ENCODE assay signal across 8 mouse cellular contexts in the genomic region with DNA sequence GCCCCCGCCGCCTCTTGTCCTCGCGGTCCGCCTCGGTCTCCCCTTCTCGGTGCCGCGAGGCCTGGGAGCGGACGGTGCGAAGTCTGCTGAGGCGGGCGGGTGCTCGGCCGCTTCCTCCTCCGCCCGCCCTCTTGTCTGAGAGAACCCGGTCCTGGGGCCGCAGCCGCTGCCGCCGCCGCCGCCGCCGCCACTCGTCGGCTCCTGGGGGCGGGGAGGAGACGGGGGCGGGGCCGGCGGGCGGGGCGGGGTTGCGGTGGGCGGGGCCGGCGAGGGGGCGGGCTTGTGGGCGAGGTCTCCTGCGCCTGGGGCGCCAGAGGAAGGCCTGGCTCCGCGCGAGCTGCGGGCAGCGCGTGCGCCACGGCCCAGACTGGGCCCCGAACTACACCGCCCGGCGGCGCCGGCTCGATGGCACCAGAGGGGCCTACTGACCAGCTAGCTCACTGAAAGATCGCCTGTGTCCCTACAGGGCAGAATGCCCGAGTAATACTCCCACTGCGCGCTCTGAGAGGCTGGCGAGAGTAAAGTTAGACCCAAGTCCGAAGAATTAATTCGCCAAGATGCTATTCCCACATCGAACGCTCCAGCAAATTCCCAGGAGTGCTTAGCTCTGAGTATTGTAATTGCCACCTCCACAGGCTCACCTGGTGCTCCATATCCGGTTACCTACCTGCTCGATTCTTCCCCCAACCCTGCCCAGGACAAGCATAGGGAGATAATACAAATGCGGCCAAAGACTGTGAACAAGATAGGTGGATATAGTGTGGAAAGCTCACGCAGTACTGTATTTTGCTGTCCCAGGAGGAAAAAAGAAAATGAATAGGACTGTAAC. TPM values are rescaled to one million over a fixed set of nuclear protein-coding genes. Genes with fewer than 3 reads are reported as not detected.
A peak's percentile ranks its signal among the peaks of the same experiment; 100 is the strongest.
DNase-seq lines count a peak whose midpoint lies in the region; ATAC-seq and TF ChIP-seq lines count a peak whose summit lies in the region.

TSS of gene Smurf2 (minus strand) at position 165 of the 829 bp plus-strand sequence.

- no peaks in the 10 kb centered on the region for H3K36me3 ChIP-seq in embryonic facial prominence, embryonic 12.5 days
- H3K36me3 ChIP-seq in limb, embryonic 11.5 days (ENCODE audit: control insufficient read depth, insufficient read depth, low read length), result no peaks in the 10 kb centered on the region
- no peaks in the 10 kb centered on the region for H3K36me3 ChIP-seq in midbrain, embryonic 13.5 days
- no peaks in the 10 kb centered on the region for H3K36me3 ChIP-seq in small intestine, adult 2 months (ENCODE audit: control insufficient read depth, insufficient read depth, low read length)

- H3K9ac ChIP-seq in embryonic facial prominence, embryonic 12.5 days, result peak within 1 kb of the TSS; percentile 95
- H3K9ac ChIP-seq in limb, embryonic 11.5 days (ENCODE audit: low read length), result peak within 1 kb of the TSS; percentile 88
- H3K9ac ChIP-seq in midbrain, embryonic 13.5 days (replicated peaks), result peak within 1 kb of the TSS; percentile 97

- H3K9me3 ChIP-seq in embryonic facial prominence, embryonic 12.5 days, result no peaks in the 10 kb centered on the region
- H3K9me3 ChIP-seq in limb, embryonic 11.5 days (ENCODE audit: control insufficient read depth, low read length), result no peaks in the 10 kb centered on the region
- no peaks in the 10 kb centered on the region for H3K9me3 ChIP-seq in midbrain, embryonic 13.5 days

- peak within 1 kb of the TSS; percentile 94 for H3K4me3 ChIP-seq in embryonic facial prominence, embryonic 12.5 days
- H3K4me3 ChIP-seq in limb, embryonic 11.5 days (ENCODE audit: low read depth, low read length), result peak within 1 kb of the TSS; percentile 91
- peak within 1 kb of the TSS; percentile 96 for H3K4me3 ChIP-seq in midbrain, embryonic 13.5 days (replicated peaks)
- peak within 1 kb of the TSS; percentile 100 for H3K4me3 ChIP-seq in small intestine, adult 2 months (ENCODE audit: low read depth, low read length)

- peak; percentile 75 for TF ChIP-seq POLR2A in small intestine, adult 2 months (IDR thresholded peaks at IDR 0.05; ENCODE audit: low read depth, low read length)

- no peaks in the 10 kb centered on the region for H3K27me3 ChIP-seq in embryonic facial prominence, embryonic 12.5 days
- no peaks in the 10 kb centered on the region for H3K27me3 ChIP-seq in limb, embryonic 11.5 days (ENCODE audit: control insufficient read depth, insufficient read depth, low read length)
- no peaks in the 10 kb centered on the region for H3K27me3 ChIP-seq in midbrain, embryonic 13.5 days
- H3K27me3 ChIP-seq in small intestine, adult 2 months (ENCODE audit: control insufficient read depth, insufficient read depth, low read length), result no peaks in the 10 kb centered on the region; the same call in 1 of the 2 replicates

- peak; percentile 8; the same call in 1 of the 2 replicates for TF ChIP-seq CTCF in small intestine, adult 2 months (IDR thresholded peaks at IDR 0.05; ENCODE audit: extremely low read depth, insufficient read length, insufficient replicate concordance, low read depth, low read length)

- H3K4me2 ChIP-seq in embryonic facial prominence, embryonic 12.5 days (replicated peaks), result peak within 1 kb of the TSS; percentile 74
- peak within 1 kb of the TSS; percentile 69 for H3K4me2 ChIP-seq in limb, embryonic 11.5 days (ENCODE audit: low read depth, severe bottlenecking)
- peak within 1 kb of the TSS; percentile 78 for H3K4me2 ChIP-seq in midbrain, embryonic 13.5 days (replicated peaks)

- ATAC-seq in embryonic facial prominence, embryonic 12.5 days (ENCODE audit: insufficient number of reproducible peaks, insufficient read depth, low FRiP score, low TSS enrichment), result peak; percentile 95
- ATAC-seq in limb, embryonic 11.5 days (ENCODE audit: insufficient number of reproducible peaks, low FRiP score, low TSS enrichment, low read depth), result peak; percentile 94
- peak; percentile 98 for ATAC-seq in midbrain, embryonic 13.5 days

- peak; percentile 73 for DNase-seq in 3T3-L1 (ENCODE audit: low read depth, low spot score)
- DNase-seq in adrenal gland, postnatal 36 days, result peak; percentile 91 to 94
- peak; percentile 87 to 92 for DNase-seq in heart, adult 18-20 months
- DNase-seq in kidney, adult 18-20 months, result peak; percentile 90
- DNase-seq in limb, embryonic 11.5 days (ENCODE audit: low spot score), result peak; percentile 88

- WGBS in embryonic facial prominence, embryonic 12.5 days, result 3% methylated on average over 56 of the region's 72 CpGs
- WGBS in limb, embryonic 11.5 days, result 5% methylated on average over 36 of the region's 72 CpGs
- WGBS in midbrain, embryonic 13.5 days, result 6% methylated on average over 41 of the region's 72 CpGs
- WGBS in small intestine, adult 2 months, result 3% methylated on average over 47 of the region's 72 CpGs

- H3K27ac ChIP-seq in embryonic facial prominence, embryonic 12.5 days, result peak within 1 kb of the TSS; percentile 95
- H3K27ac ChIP-seq in limb, embryonic 11.5 days (replicated peaks; ENCODE audit: low read depth, low read length), result peak within 1 kb of the TSS; percentile 87
- peak within 1 kb of the TSS; percentile 97 for H3K27ac ChIP-seq in midbrain, embryonic 13.5 days
- peak within 1 kb of the TSS; percentile 95 for H3K27ac ChIP-seq in small intestine, adult 2 months (ENCODE audit: insufficient read depth, low read depth, low read length)

- H3K4me1 ChIP-seq in embryonic facial prominence, embryonic 12.5 days, result peaks cover 14% of the 10 kb centered on the region
- H3K4me1 ChIP-seq in limb, embryonic 11.5 days (ENCODE audit: control insufficient read depth, insufficient read depth, low read length), result peaks cover 11% of the 10 kb centered on the region; the same call in 1 of the 2 replicates
- H3K4me1 ChIP-seq in midbrain, embryonic 13.5 days (replicated peaks), result peaks cover 30% of the 10 kb centered on the region
- no peaks in the 10 kb centered on the region for H3K4me1 ChIP-seq in small intestine, adult 2 months (ENCODE audit: control insufficient read depth, insufficient read depth, insufficient read length, low read length)

RNA-seq across cellular contexts. Expression of gene Smurf2, which starts in this region (rescaled TPM):
- 10 to 100 TPM; 36.6 to 42.7 TPM for total RNA-seq in adrenal gland, postnatal 36 days (2021)
- 16.5 and 18.0 TPM in 2 replicates for polyA plus RNA-seq in embryonic facial prominence, embryonic 12.5 days (2016; fragmentation: Nextera tagmentation; extraction: Ambion mirVana)
- 10 to 100 TPM; 36.1 to 37.0 TPM for total RNA-seq in heart, adult 18-20 months (2021)
- polyA plus RNA-seq in limb, embryonic 11.5 days (2014; fragmentation: Nextera tagmentation; extraction: Ambion mirVana), result 21.2 and 22.5 TPM in 2 replicates
- polyA plus RNA-seq in midbrain, embryonic 13.5 days (2015; fragmentation: Nextera tagmentation; extraction: Ambion mirVana), result 16.5 and 17.4 TPM in 2 replicates
- 3.0 and 5.9 TPM in 2 replicates for polyA plus RNA-seq in small intestine, adult 2 months (2012; rRNA removed)

Comparison
In these comparisons a context has a peak if more than half of its experiments do, and no peak if none do; other contexts are left out.
1. Peak in every context shown above with its lines: DNase-seq, ATAC-seq, H3K4me3 ChIP-seq and H3K27ac ChIP-seq.